Mouse (Mus musculus): ENCODE data around the gene Gsx1.

DNA sequence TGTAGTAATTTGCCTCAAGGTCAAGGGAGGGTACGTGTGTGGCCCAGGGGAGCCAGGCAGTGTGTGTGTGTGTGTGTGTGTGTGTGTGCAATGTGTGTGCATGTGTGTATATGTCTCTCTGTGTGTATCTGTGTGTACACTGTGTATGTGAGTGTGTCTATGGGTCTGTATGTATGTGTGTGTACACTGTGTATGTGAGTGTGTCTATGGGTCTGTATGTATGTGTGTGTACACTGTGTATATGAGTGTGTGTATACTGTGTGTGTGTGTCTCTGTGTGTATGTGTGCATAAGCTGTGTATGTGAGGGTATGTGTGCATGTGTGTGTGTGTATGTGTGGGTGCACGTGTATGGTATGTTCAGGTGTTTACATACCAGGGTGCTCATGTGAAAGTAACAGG is 28.7 kb upstream of the Gsx1 start:
- no peak for TF ChIP-seq ZC3H11A (IDR thresholded peaks at IDR 0.05; ENCODE audit: borderline replicate concordance, low read depth, low read length)
- no peak for TF ChIP-seq MAFK (IDR thresholded peaks at IDR 0.05; ENCODE audit: insufficient read depth, low read depth, low read length)
- TF ChIP-seq ZNF384 (IDR thresholded peaks at IDR 0.05; ENCODE audit: low read depth, low read length), result no peak
- TF ChIP-seq CHD2 (IDR thresholded peaks at IDR 0.05; ENCODE audit: low read depth, low read length), result no peak
